Mouse (Mus musculus): ENCODE measurements at regions not wholly inside any gene's neighbourhood (a gene's known extent, or its start where the extent isn't known, plus 50 kb on each side); places are given as distances from the start of the nearest gene placed in this dataset.

DNA sequence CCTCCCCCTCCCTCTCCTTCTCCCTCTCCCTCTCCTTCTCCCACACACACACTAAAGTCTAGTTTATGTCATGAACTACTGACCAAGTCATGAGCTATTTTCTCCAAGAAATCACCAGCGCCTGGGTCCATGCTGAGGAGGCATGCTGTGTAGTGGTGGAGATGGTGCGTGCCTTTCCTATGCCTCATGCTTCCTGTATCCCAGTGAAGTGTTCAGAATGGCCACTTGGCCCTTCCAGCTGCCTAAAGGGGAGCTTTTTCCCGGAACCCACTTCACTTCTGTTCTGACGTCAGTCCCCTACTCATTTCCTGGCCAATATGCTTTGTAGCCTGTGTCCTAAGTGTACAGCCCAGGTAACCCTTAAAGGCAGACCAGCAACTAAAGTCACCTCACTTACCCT lies 199.1 kb upstream of the Egflam start:
- no peaks in the 10 kb centered on the region for H3K4me1 ChIP-seq (ENCODE audit: control insufficient read depth, insufficient read depth, low read length)
- no peaks in the 10 kb centered on the region for H3K36me3 ChIP-seq (ENCODE audit: control insufficient read depth, insufficient read depth, low read length)
- H3K9me3 ChIP-seq (replicated peaks; ENCODE audit: control insufficient read depth, low read length), result no peaks in the 10 kb centered on the region
- no peak for ATAC-seq (replicated peaks; ENCODE audit: insufficient number of reproducible peaks, low FRiP score, low TSS enrichment)
- H3K9ac ChIP-seq (ENCODE audit: low read depth, low read length), result no peak overlapping the region
- no peak overlapping the region for H3K4me3 ChIP-seq (ENCODE audit: low read depth, low read length)
- H3K27ac ChIP-seq (ENCODE audit: low read depth, low read length), result no peak overlapping the region
- no peak overlapping the region for H3K4me2 ChIP-seq
- no peaks in the 10 kb centered on the region for H3K27me3 ChIP-seq (ENCODE audit: control insufficient read depth, insufficient read depth, low read length)
- WGBS (ENCODE audit: insufficient replicate concordance), result 70% methylated on average over 4 of the region's 4 CpGs

DNA sequence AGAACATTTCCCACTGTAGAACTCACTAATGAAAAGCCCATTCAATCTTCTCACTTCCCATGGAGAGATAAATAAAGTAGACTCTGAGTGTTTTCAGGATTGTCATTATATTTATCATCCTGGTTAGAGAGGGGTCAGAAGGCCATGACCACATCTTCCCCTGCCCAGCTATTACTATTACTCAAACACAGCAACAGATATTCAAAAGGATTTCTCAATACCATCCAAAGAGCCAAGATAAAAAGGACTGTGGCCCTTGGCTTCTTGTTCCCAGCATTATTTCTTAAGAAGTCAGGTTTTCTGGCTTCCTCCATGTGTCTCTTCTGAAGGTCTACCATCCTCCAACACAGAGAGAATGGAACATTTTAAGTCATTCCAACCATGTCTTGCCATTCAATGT lies 199.6 kb upstream of the Egflam start:
- no peaks in the 10 kb centered on the region for H3K9me3 ChIP-seq (replicated peaks; ENCODE audit: control insufficient read depth, low read length)
- H3K27ac ChIP-seq (ENCODE audit: low read depth, low read length), result no peak overlapping the region
- no peak for ATAC-seq (replicated peaks; ENCODE audit: insufficient number of reproducible peaks, low FRiP score, low TSS enrichment)
- no peak overlapping the region for H3K4me3 ChIP-seq (ENCODE audit: low read depth, low read length)
- no peak overlapping the region for H3K9ac ChIP-seq (ENCODE audit: low read depth, low read length)
- H3K36me3 ChIP-seq (ENCODE audit: control insufficient read depth, insufficient read depth, low read length), result no peaks in the 10 kb centered on the region
- no peaks in the 10 kb centered on the region for H3K4me1 ChIP-seq (ENCODE audit: control insufficient read depth, insufficient read depth, low read length)
- no peak overlapping the region for H3K4me2 ChIP-seq
- H3K27me3 ChIP-seq (ENCODE audit: control insufficient read depth, insufficient read depth, low read length), result no peaks in the 10 kb centered on the region

DNA sequence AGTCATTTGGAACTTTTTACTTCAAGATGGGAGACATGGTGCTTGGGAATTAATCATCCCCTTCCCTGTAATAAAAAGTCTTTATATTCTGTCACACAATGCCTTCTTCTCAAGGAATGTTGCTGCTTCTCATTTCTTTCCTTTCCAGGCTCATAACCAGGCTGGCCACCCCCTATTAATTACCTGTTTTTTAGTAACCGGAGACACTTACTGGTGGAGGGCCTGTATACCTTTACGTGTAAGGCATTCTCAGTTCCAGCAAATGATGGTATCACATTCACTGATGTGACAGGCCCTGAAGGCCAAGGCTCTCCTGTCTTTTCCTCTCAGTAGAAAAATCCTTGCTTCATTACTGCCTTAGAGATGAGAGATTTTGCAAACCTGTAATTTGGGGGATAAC lies 203.3 kb upstream of the Egflam start:
- H3K9ac ChIP-seq (ENCODE audit: low read depth, low read length), result no peak overlapping the region
- H3K9me3 ChIP-seq (replicated peaks; ENCODE audit: control insufficient read depth, low read length), result no peaks in the 10 kb centered on the region
- no peaks in the 10 kb centered on the region for H3K36me3 ChIP-seq (ENCODE audit: control insufficient read depth, insufficient read depth, low read length)
- no peak overlapping the region for H3K27ac ChIP-seq (ENCODE audit: low read depth, low read length)
- no peak for ATAC-seq (replicated peaks; ENCODE audit: insufficient number of reproducible peaks, low FRiP score, low TSS enrichment)
- WGBS (ENCODE audit: insufficient replicate concordance), result 88% methylated on average over 2 of the region's 2 CpGs
- H3K4me2 ChIP-seq, result no peak overlapping the region
- no peaks in the 10 kb centered on the region for H3K27me3 ChIP-seq (ENCODE audit: control insufficient read depth, insufficient read depth, low read length)
- no peaks in the 10 kb centered on the region for H3K4me1 ChIP-seq (ENCODE audit: control insufficient read depth, insufficient read depth, low read length)
- no peak overlapping the region for H3K4me3 ChIP-seq (ENCODE audit: low read depth, low read length)

DNA sequence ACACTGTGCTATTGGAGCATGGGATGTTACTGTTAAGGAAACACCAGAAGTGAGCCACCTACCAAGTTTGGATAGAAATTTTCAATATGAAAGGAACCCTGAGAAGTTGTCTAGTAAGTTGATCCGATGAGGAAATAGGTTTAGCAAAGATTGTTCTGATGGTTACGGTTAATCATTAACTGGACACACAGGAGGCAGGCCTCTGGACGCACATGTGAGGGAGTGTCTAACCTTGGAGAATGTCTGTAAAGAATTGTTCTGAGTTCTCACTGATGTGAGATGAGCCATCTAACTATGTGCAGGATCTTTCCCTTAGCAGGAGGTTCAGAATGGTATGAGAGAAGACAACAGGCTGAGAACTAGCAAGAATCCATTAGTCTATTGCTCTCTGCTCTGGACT lies 205.8 kb upstream of the Gdnf start:
- Histone ChIP-seq H3K4me3 (ENCODE audit: low read depth, low read length) (no peak overlapping the region), H3K9ac (ENCODE audit: low read depth, low read length) (no peak overlapping the region), H3K36me3 (ENCODE audit: control insufficient read depth, insufficient read depth, low read length) (no peaks in the 10 kb centered on the region), H3K27ac (ENCODE audit: low read depth, low read length) (no peak overlapping the region), H3K4me1 (ENCODE audit: control insufficient read depth, insufficient read depth, low read length) (no peaks in the 10 kb centered on the region), H3K9me3 (replicated peaks; ENCODE audit: control insufficient read depth, low read length) (no peaks in the 10 kb centered on the region), H3K27me3 (ENCODE audit: control insufficient read depth, insufficient read depth, low read length) (no peaks in the 10 kb centered on the region), H3K4me2 (no peak overlapping the region)
- ATAC-seq (replicated peaks; ENCODE audit: insufficient number of reproducible peaks, low FRiP score, low TSS enrichment), result no peak
- 88% methylated on average over 3 of the region's 3 CpGs for WGBS (ENCODE audit: insufficient replicate concordance)

DNA sequence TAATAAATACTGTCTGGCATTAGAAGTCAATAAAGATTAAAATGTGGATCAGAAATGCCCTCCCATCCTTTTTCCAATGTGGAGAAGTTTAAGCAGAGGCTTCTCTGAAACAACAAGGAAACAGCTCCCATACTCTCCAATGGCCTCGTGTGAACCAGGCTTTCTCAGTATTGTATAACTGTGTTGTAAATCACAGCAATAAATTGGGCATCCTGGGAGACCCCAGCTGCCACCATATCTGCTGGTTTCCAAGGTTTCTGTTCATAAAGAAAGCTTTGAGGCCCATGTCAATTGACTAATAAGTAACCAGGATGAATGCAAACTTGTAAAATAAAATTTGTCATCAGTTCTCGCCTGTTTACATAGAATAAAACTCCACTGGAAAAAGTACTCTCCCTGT lies 192.7 kb upstream of the Gdnf start:
- WGBS (ENCODE audit: insufficient replicate concordance), result 69% methylated on average over 2 of the region's 2 CpGs
- no peak for ATAC-seq (replicated peaks; ENCODE audit: insufficient number of reproducible peaks, low FRiP score, low TSS enrichment)

DNA sequence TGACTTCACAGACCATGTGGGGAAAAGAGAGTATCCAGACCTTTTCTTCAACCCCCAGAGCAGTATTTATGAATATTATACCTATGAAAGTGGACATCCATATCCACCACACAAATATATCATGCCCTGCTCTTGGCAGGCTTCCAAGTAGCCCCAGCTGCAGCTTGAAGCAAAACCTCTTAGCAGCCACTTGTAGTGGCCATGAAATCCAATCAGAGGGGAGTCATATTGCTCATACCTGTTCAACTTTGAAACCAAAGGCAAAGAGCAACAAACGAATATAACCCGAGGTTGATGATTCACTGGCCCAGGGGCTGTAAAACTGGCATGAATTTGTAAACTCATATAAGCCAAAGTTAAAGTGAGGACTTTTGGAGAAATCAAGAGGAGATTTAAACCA lies 187.6 kb upstream of the Gdnf start:
- H3K9me3 ChIP-seq (replicated peaks; ENCODE audit: control insufficient read depth, low read length), result no peaks in the 10 kb centered on the region
- H3K27me3 ChIP-seq (ENCODE audit: control insufficient read depth, insufficient read depth, low read length), result no peaks in the 10 kb centered on the region
- no peak for ATAC-seq (replicated peaks; ENCODE audit: insufficient number of reproducible peaks, low FRiP score, low TSS enrichment)
- no peaks in the 10 kb centered on the region for H3K36me3 ChIP-seq (ENCODE audit: control insufficient read depth, insufficient read depth, low read length)
- no peak overlapping the region for H3K4me3 ChIP-seq (ENCODE audit: low read depth, low read length)
- no peak overlapping the region for H3K9ac ChIP-seq (ENCODE audit: low read depth, low read length)
- 73% methylated on average over 2 of the region's 2 CpGs for WGBS (ENCODE audit: insufficient replicate concordance)
- H3K4me2 ChIP-seq, result no peak overlapping the region
- H3K4me1 ChIP-seq (ENCODE audit: control insufficient read depth, insufficient read depth, low read length), result no peaks in the 10 kb centered on the region
- H3K27ac ChIP-seq (ENCODE audit: low read depth, low read length), result no peak overlapping the region

More for the DNA sequence above, 192.7 kb upstream of the Gdnf start:
- Histone ChIP-seq H3K4me2 (no peak overlapping the region), H3K4me1 (ENCODE audit: control insufficient read depth, insufficient read depth, low read length) (no peaks in the 10 kb centered on the region), H3K27ac (ENCODE audit: low read depth, low read length) (no peak overlapping the region), H3K27me3 (ENCODE audit: control insufficient read depth, insufficient read depth, low read length) (no peaks in the 10 kb centered on the region), H3K9ac (ENCODE audit: low read depth, low read length) (no peak overlapping the region), H3K9me3 (replicated peaks; ENCODE audit: control insufficient read depth, low read length) (no peaks in the 10 kb centered on the region), H3K36me3 (ENCODE audit: control insufficient read depth, insufficient read depth, low read length) (no peaks in the 10 kb centered on the region), H3K4me3 (ENCODE audit: low read depth, low read length) (no peak overlapping the region)

DNA sequence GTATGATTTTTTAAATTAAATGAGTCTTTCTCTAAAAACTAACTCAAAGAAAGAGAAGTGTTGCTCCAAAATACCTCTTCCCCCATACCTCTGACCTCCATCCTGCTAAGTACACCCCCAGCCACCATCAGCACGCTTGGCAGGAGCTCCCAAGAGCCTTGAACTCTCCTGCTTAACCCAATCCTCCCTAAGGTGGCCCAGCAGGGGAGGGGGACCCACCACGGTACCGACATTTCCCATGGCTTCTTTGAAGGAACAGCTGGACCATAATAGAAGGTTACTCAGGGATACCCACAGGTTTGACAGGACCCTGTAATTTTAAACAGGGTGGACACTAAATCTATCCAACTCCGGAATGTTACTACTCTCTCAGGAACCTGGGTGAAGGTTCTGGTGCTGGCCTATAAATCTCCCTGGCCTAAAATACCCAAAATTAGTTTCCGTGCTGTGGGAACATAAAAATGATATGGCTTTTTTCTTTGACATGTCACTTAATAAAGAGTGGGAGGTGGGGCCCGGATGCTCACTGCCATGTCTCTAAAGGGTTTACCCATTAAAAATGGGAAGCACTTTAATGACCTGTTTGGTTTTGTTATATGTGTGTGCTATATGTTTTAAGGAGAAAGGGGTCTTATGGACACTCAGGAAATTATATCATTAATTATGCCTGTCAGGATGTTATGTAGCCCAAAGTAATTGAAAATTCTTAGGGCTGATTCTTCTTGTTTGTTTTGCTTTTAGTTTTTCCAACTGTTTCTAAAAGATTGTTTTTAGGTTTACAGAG lies 185.8 kb upstream of the Gdnf start:
- WGBS (ENCODE audit: insufficient replicate concordance), result 53% methylated on average over 6 of the region's 6 CpGs
- Histone ChIP-seq H3K27me3 (ENCODE audit: control insufficient read depth, insufficient read depth, low read length) (no peaks in the 10 kb centered on the region), H3K36me3 (ENCODE audit: control insufficient read depth, insufficient read depth, low read length) (no peaks in the 10 kb centered on the region), H3K4me2 (no peak overlapping the region), H3K9ac (ENCODE audit: low read depth, low read length) (no peak overlapping the region), H3K4me3 (ENCODE audit: low read depth, low read length) (no peak overlapping the region), H3K9me3 (replicated peaks; ENCODE audit: control insufficient read depth, low read length) (no peaks in the 10 kb centered on the region), H3K4me1 (ENCODE audit: control insufficient read depth, insufficient read depth, low read length) (no peaks in the 10 kb centered on the region), H3K27ac (ENCODE audit: low read depth, low read length) (no peak overlapping the region)
- ATAC-seq (replicated peaks; ENCODE audit: insufficient number of reproducible peaks, low FRiP score, low TSS enrichment), result no peak

DNA sequence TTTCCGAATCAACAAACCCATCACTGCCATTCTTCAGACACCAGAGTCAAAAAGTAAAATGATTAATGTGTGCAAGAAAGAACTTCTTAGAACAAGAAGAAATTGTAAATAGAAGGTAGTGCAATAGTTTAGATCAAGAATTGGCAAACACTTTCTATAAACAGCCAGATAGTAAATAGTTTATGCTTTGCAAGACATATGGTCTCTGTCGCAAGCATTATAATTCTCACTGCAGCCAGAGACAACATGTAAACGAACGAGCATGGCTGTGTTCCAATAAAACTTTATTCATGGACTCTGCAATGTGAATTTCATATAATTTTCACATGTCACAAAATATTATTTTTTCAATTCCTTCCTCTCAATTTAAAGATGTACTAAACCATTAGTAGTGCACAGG lies 180.8 kb upstream of the Gdnf start:
- Histone ChIP-seq H3K9me3 (replicated peaks; ENCODE audit: control insufficient read depth, low read length) (no peaks in the 10 kb centered on the region), H3K4me2 (no peak overlapping the region), H3K4me1 (ENCODE audit: control insufficient read depth, insufficient read depth, low read length) (no peaks in the 10 kb centered on the region), H3K27me3 (ENCODE audit: control insufficient read depth, insufficient read depth, low read length) (no peaks in the 10 kb centered on the region), H3K27ac (ENCODE audit: low read depth, low read length) (no peak overlapping the region), H3K36me3 (ENCODE audit: control insufficient read depth, insufficient read depth, low read length) (no peaks in the 10 kb centered on the region), H3K9ac (ENCODE audit: low read depth, low read length) (no peak overlapping the region), H3K4me3 (ENCODE audit: low read depth, low read length) (no peak overlapping the region)
- 87% methylated on average over 4 of the region's 4 CpGs for WGBS (ENCODE audit: insufficient replicate concordance)
- ATAC-seq (replicated peaks; ENCODE audit: insufficient number of reproducible peaks, low FRiP score, low TSS enrichment), result no peak

DNA sequence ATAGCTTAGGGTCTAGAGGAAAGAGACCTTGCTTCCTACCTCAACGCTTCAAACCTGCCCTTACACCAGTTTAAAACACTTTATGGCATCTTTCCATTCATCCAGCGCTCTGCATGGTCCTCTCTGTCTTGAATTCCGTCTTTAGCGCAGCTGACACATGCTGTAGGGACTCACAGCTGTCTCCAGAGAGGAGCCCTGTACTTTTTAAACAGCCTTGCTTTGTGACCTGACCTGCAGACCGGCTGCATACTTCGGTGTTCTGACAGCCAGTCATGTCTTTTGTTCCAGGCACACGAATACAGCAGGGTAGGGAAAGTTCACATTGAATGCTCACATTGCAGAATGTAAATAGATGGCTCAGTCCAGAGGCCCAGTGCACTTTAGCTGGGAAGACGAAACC lies 175.4 kb upstream of the Gdnf start:
- H3K4me3 ChIP-seq (ENCODE audit: low read depth, low read length), result no peak overlapping the region
- ATAC-seq (replicated peaks; ENCODE audit: insufficient number of reproducible peaks, low FRiP score, low TSS enrichment), result no peak

More for the DNA sequence above, 175.4 kb upstream of the Gdnf start:
- Histone ChIP-seq H3K36me3 (ENCODE audit: control insufficient read depth, insufficient read depth, low read length) (no peaks in the 10 kb centered on the region), H3K9ac (ENCODE audit: low read depth, low read length) (no peak overlapping the region), H3K27ac (ENCODE audit: low read depth, low read length) (no peak overlapping the region), H3K4me1 (ENCODE audit: control insufficient read depth, insufficient read depth, low read length) (no peaks in the 10 kb centered on the region), H3K4me2 (no peak overlapping the region), H3K9me3 (replicated peaks; ENCODE audit: control insufficient read depth, low read length) (no peaks in the 10 kb centered on the region), H3K27me3 (ENCODE audit: control insufficient read depth, insufficient read depth, low read length) (no peaks in the 10 kb centered on the region)
- 64% methylated on average over 8 of the region's 8 CpGs for WGBS (ENCODE audit: insufficient replicate concordance)
